36 mouse cellular contexts compared by ENCODE assay signal in genomic region chr16:92290045-92290444, GRCm38 (mm10). TPM values are rescaled to one million over a fixed set of nuclear protein-coding genes. Genes with fewer than 3 reads are reported as not detected.
"Had no signal": no experiment of that assay in that cellular context is flagged by ENCODE, and none has a peak within 500 bp of the region (broad histone marks: within the 10 kb centered on the region; RNA-seq: fewer than 3 reads in every experiment).

No protein-coding gene starts in this region.

- H3K4me2 ChIP-seq: heart, embryonic 11.5 days; heart, embryonic 13.5 days; hindbrain, embryonic 14.5 days; intestine, embryonic 15.5 days; limb, embryonic 12.5 days; liver, embryonic 11.5 days; liver, embryonic 13.5 days; liver, embryonic 15.5 days had no signal

- H3K36me3 ChIP-seq: heart, embryonic 13.5 days; intestine, embryonic 15.5 days; limb, embryonic 10.5 days; limb, embryonic 12.5 days; liver, embryonic 13.5 days; liver, embryonic 15.5 days had no signal

- H3K9me3 ChIP-seq: heart, embryonic 13.5 days; intestine, embryonic 15.5 days; limb, embryonic 10.5 days; limb, embryonic 12.5 days; liver, embryonic 13.5 days; liver, embryonic 15.5 days had no signal

- H3K9ac ChIP-seq: heart, embryonic 13.5 days; hindbrain, embryonic 14.5 days; intestine, embryonic 15.5 days; limb, embryonic 12.5 days; liver, embryonic 13.5 days; liver, embryonic 15.5 days; liver, postnatal 0 days had no signal

- H3K4me3 ChIP-seq: gastrocnemius, adult 2 months; heart, embryonic 13.5 days; intestine, embryonic 15.5 days; layer of hippocampus, adult 2 months; left cerebral cortex, adult 2 months; limb, embryonic 10.5 days; limb, embryonic 12.5 days; liver, embryonic 13.5 days; liver, embryonic 15.5 days had no signal

- DNase-seq: gastrocnemius, adult 2 months; gastrocnemius, postnatal 10 days; gastrocnemius, postnatal 25 days; heart, adult 18-20 months; heart, postnatal 10 days; heart, postnatal 4 days; kidney, adult 18-20 months; kidney, adult 8-10 months; kidney, postnatal 10 days; kidney, postnatal 25 days; kidney, postnatal 4 days; liver; liver, embryonic 13.5 days; liver, postnatal 0 days had no signal

- H3K27ac ChIP-seq: gastrocnemius, adult 2 months; heart, embryonic 13.5 days; hindbrain, embryonic 14.5 days; intestine, embryonic 15.5 days; layer of hippocampus, adult 2 months; left cerebral cortex, adult 2 months; limb, embryonic 10.5 days; limb, embryonic 12.5 days; liver, embryonic 13.5 days; liver, embryonic 15.5 days had no signal

- H3K4me1 ChIP-seq: intestine, embryonic 15.5 days; liver, embryonic 13.5 days; liver, embryonic 15.5 days had no signal

- H3K27me3 ChIP-seq: heart, embryonic 13.5 days; intestine, embryonic 15.5 days; liver, embryonic 13.5 days had no signal

- ATAC-seq: inflammation-experienced regulatory T-cells, adult 6 months; intestine, embryonic 15.5 days; intestine, postnatal 0 days; liver, postnatal 0 days had no signal

RNA-seq across cellular contexts. Expression of gene Kcne2, which starts 2.1 kb away (rescaled TPM):
- total RNA-seq: gastrocnemius, adult 2 months; gastrocnemius, postnatal 10 days; gastrocnemius, postnatal 25 days; gastrocnemius, postnatal 4 days; granulocyte monocyte progenitor cell, adult 5-6 weeks; heart, adult 18-20 months; heart, postnatal 10 days; heart, postnatal 25 days had no signal
- polyA plus RNA-seq: inflammation-experienced regulatory T-cells, adult 6 months; intestine, embryonic 15.5 days; kidney, embryonic 14.5 days; limb, embryonic 10.5 days; liver, embryonic 15.5 days; liver, postnatal 0 days had no signal

RNA-seq across cellular contexts. Expression of gene Fam243, which starts 31.2 kb away (rescaled TPM):
- total RNA-seq: gastrocnemius, adult 2 months; gastrocnemius, postnatal 10 days; gastrocnemius, postnatal 25 days; gastrocnemius, postnatal 4 days; granulocyte monocyte progenitor cell, adult 5-6 weeks; layer of hippocampus, adult 2 months; layer of hippocampus, postnatal 10 days; layer of hippocampus, postnatal 25 days; left cerebral cortex, adult 2 months; left cerebral cortex, postnatal 14 days; left cerebral cortex, postnatal 36 days had no signal
- polyA plus RNA-seq: heart, embryonic 11.5 days; heart, embryonic 13.5 days; hindbrain, embryonic 11.5 days; inflammation-experienced regulatory T-cells, adult 6 months; intestine, embryonic 15.5 days; intestine, postnatal 0 days; limb, embryonic 10.5 days; limb, embryonic 12.5 days; limb, embryonic 14.5 days; liver, embryonic 11.5 days; liver, embryonic 13.5 days; liver, embryonic 15.5 days; liver, postnatal 0 days had no signal
